Mouse (Mus musculus): ENCODE results near the gene Pex5l. TPM values are rescaled to one million over a fixed set of nuclear protein-coding genes. Genes with fewer than 3 reads are reported as not detected.

The Pex5l gene
- total and polyA plus RNA-seq, 3 experiments, result 0.08 to 0.44 (median 0.44) TPM

GRCm38 (mm10) chr3:33073905-33074265 is 69.2 kb downstream of the Pex5l start:
- in situ Hi-C loops (cut with MboI; ENCODE audit: low pct_ligation_motif_present, low pct_unique_long_range_greater_than_20kb, low sequenced_read_pairs) (no loop called here), dilution Hi-C loops (cut with MboI; ENCODE audit: extremely low pct_ligation_motif_present, extremely low pct_unique_long_range_greater_than_20kb, low sequenced_read_pairs) (no loop called here)
- Histone ChIP-seq H3K79me2 (replicated peaks; ENCODE audit: control insufficient read depth, extremely low read depth, insufficient read depth, poor library complexity, severe bottlenecking) (no peaks in the 10 kb centered on the region), H3K9me3 (replicated peaks; ENCODE audit: low read length) (no peaks in the 10 kb centered on the region), H3K4me3 (replicated peaks in 1 of 3; ENCODE audit: low read depth in 2 of 3, low read length in 2 of 3, poor library complexity in 1 of 3) (no peak overlapping the region), H3K36me3 (replicated peaks in 1 of 2; ENCODE audit: control insufficient read depth in 1 of 2, insufficient read depth in 1 of 2, low read length in 1 of 2) (no peaks in the 10 kb centered on the region), H3K27me3 (replicated peaks) (no peaks in the 10 kb centered on the region), H3K4me2 (ENCODE audit: insufficient read depth, low read depth, poor library complexity, severe bottlenecking) (no peak overlapping the region), H3K9ac (ENCODE audit: insufficient read depth, low read depth) (no peak overlapping the region), H3K4me1 (ENCODE audit: control insufficient read depth in 1 of 2, insufficient read depth in 2 of 2) (peaks cover 0 to 15% of the 10 kb centered on the region in 2 experiments; a peak in 2 of 4 replicates), H3K27ac (ENCODE audit: insufficient read depth, low read depth) (no peak overlapping the region)
- TF ChIP-seq ZMIZ1 (IDR thresholded peaks at IDR 0.05; ENCODE audit: low read depth, low read length) (no peak), SMC3 (IDR thresholded peaks at IDR 0.05; ENCODE audit: low read depth, low read length) (no peak), TBP (conservative IDR thresholded peaks at IDR 0.05; ENCODE audit: low read depth, low read length) (no peak), MAX (IDR thresholded peaks at IDR 0.05; ENCODE audit: low read length) (no peak), CHD1 (IDR thresholded peaks at IDR 0.05; ENCODE audit: low read depth, low read length) (no peak), CTCF (conservative IDR thresholded peaks at IDR 0.05 in 1 of 2, IDR thresholded peaks at IDR 0.05 in 1 of 2; ENCODE audit: low read depth in 2 of 2, low read length in 2 of 2) (no peak), MAFK (IDR thresholded peaks at IDR 0.05; ENCODE audit: insufficient replicate concordance, low read length) (no peak), MEF2A (IDR thresholded peaks at IDR 0.05; ENCODE audit: borderline replicate concordance, low read depth, low read length) (no peak), USF1 (IDR thresholded peaks at IDR 0.05; ENCODE audit: low read depth, low read length) (no peak), ELF1 (IDR thresholded peaks at IDR 0.05; ENCODE audit: low read depth, low read length) (no peak), EP300 (IDR thresholded peaks at IDR 0.05; ENCODE audit: low read length) (no peak), ZKSCAN1 (IDR thresholded peaks at IDR 0.05; ENCODE audit: borderline replicate concordance, low read depth, low read length) (no peak), POLR2A (IDR thresholded peaks at IDR 0.05; ENCODE audit: low read depth, low read length) (no peak), ETS1 (conservative IDR thresholded peaks at IDR 0.05; ENCODE audit: low read depth, low read length) (no peak), MAZ (IDR thresholded peaks at IDR 0.05; ENCODE audit: low read depth, low read length) (no peak), USF2 (conservative IDR thresholded peaks at IDR 0.05; ENCODE audit: low read depth, low read length) (no peak), GABPA (IDR thresholded peaks at IDR 0.05; ENCODE audit: insufficient replicate concordance, low read depth, low read length) (no peak), CHD2 (IDR thresholded peaks at IDR 0.05; ENCODE audit: low read length) (no peak), HCFC1 (IDR thresholded peaks at IDR 0.05; ENCODE audit: low read depth, low read length) (no peak), NELFE (IDR thresholded peaks at IDR 0.05; ENCODE audit: low read depth, low read length) (no peak)
- DNase-seq (ENCODE audit: extremely low read depth), result no peak

- TF ChIP-seq POLR2AphosphoS2 (IDR thresholded peaks at IDR 0.05; ENCODE audit: low read depth, low read length) (no peak), EP300 (IDR thresholded peaks at IDR 0.05; ENCODE audit: low read length) (no peak), ELF1 (IDR thresholded peaks at IDR 0.05; ENCODE audit: low read depth, low read length) (no peak), MEF2A (IDR thresholded peaks at IDR 0.05; ENCODE audit: borderline replicate concordance, low read depth, low read length) (no peak), MYC (IDR thresholded peaks at IDR 0.05; ENCODE audit: low read depth, low read length) (no peak), RCOR1 (conservative IDR thresholded peaks at IDR 0.05; ENCODE audit: low read depth, low read length) (no peak), RAD21 (IDR thresholded peaks at IDR 0.05; ENCODE audit: low read depth, low read length) (no peak), SMC3 (IDR thresholded peaks at IDR 0.05; ENCODE audit: low read depth, low read length) (no peak), ZKSCAN1 (IDR thresholded peaks at IDR 0.05; ENCODE audit: borderline replicate concordance, low read depth, low read length) (no peak)
These were observed 72.3 kb downstream of the Pex5l start for GRCm38 (mm10) chr3:33070771-33071170.

More at GRCm38 (mm10) chr3:33070771-33071170, 72.3 kb downstream of the Pex5l start:
- no peak overlapping the region for H3K27ac ChIP-seq (ENCODE audit: insufficient read depth, low read depth)
- no peak for DNase-seq (ENCODE audit: extremely low read depth)
- no peaks in the 10 kb centered on the region for H3K9me3 ChIP-seq (replicated peaks; ENCODE audit: low read length)
- no peaks in the 10 kb centered on the region for H3K79me2 ChIP-seq (replicated peaks; ENCODE audit: control insufficient read depth, extremely low read depth, insufficient read depth, poor library complexity, severe bottlenecking)
- no peaks in the 10 kb centered on the region for H3K36me3 ChIP-seq (replicated peaks in 1 of 2; ENCODE audit: control insufficient read depth in 1 of 2, insufficient read depth in 1 of 2, low read length in 1 of 2)
- H3K4me2 ChIP-seq (ENCODE audit: insufficient read depth, low read depth, poor library complexity, severe bottlenecking), result no peak overlapping the region
- H3K4me1 ChIP-seq (ENCODE audit: control insufficient read depth in 1 of 2, insufficient read depth in 2 of 2), result peaks cover 0 to 15% of the 10 kb centered on the region in 2 experiments; a peak in 2 of 4 replicates
- H3K27me3 ChIP-seq (replicated peaks), result no peaks in the 10 kb centered on the region
- H3K9ac ChIP-seq (ENCODE audit: insufficient read depth, low read depth), result no peak overlapping the region
- dilution Hi-C loops (cut with MboI; ENCODE audit: extremely low pct_ligation_motif_present, extremely low pct_unique_long_range_greater_than_20kb, low sequenced_read_pairs), result no loop called here
- no peak overlapping the region for H3K4me3 ChIP-seq (replicated peaks in 1 of 3; ENCODE audit: low read depth in 2 of 3, low read length in 2 of 3, poor library complexity in 1 of 3)
- in situ Hi-C loops (cut with MboI; ENCODE audit: low pct_ligation_motif_present, low pct_unique_long_range_greater_than_20kb, low sequenced_read_pairs), result no loop called here

Data from CH12.LX (cell line).